Mouse (Mus musculus) C2C12 (cell line): ENCODE data around the gene Zfyve27.

Source experiments
- CTCF ChIP-seq: IDR thresholded peaks from one replicate; pipeline ENCODE4 v1.5.1; 2011; ENCODE audit not compliant: control insufficient read depth, insufficient read depth, insufficient read length
- MAX ChIP-seq: IDR thresholded peaks from one replicate; pipeline ENCODE4 v1.6.1; 2011; ENCODE audit warnings: mild to moderate bottlenecking, control low read depth
- MYOG ChIP-seq: IDR thresholded peaks from one replicate; pipeline ENCODE4 v1.6.1; 2011; ENCODE audit not compliant: control insufficient read depth, insufficient read length; ENCODE audit errors: extremely low read depth

DNA sequence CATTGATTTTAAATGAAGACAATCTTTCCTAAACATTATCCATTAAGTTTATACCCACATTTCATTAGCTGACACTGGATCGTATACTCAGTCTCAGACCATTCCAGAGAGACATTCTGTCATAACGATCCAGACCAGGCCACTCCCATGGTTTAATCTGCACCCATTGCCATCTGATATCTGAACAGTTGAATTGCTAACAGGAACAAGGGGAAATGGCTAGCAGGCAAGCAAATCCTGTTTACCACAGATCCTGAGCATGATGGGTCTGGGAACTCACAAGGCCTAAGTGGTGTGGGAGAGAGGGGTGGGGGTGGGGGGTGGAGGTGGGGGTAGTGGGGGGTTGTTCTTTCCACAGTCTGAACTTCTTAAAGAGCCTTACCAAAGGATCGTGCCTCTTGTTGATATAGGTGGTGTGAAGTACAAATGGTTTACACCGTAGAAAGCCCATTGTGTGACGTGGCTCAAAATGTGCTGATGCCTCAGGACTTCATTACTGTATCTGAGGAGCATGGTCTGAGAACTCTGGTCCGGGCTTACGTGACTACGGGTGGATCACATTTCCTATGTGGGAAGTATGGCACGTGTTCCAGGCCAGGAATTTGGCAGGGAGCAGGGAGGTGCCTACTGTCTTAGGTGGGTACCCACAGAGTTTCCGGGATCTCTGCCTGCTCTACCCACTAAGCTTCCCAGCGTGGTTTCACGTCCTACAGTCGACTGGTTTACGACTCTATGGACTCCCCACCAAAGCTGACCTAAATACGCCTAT is 25.1 kb upstream of the Zfyve27 start:
- no peak for TF ChIP-seq CTCF
- no peak for TF ChIP-seq MAX
- no peak for TF ChIP-seq MYOG
